Mouse (Mus musculus) mature B cell (primary cell): ENCODE results near the gene Tbc1d23.
"Not testable (repeated sequence)": the region's sequence is repeated elsewhere in the genome, so short reads cannot be mapped to it uniquely, and the experiment has no call there.

ENCODE experiments used
- in situ Hi-C: fragments of 300-500 bp; cut with MboI; formaldehyde crosslinking; loops from 2 replicates; pipeline ENCODE4 v1.14.3; 2019

Tbc1d23 gene

GRCm38 (mm10) chr16:57220361-57220760 lies 10.9 kb downstream of the Tbc1d23 start:
- in situ Hi-C loops, result no loop called here

DNA sequence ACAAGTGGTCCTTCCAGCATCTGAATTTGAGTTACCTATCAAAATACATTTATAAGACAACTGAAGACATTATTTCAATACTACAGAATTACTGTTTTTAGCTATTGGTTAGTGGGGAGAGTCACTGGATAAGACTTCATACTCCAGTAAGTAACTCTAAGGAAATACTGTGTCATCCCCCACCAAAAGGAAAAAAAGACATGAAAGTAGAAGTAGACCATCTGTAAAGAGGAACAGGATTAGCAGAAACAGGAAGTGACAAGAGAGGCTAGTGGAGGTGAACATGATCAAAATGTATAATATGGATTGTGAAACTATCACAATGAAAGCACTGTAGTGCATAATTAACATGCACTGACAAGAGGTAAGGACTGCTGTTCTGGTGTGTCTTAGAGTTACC lies 15.3 kb downstream of the Tbc1d23 start:
- in situ Hi-C loops, result no loop called here

DNA sequence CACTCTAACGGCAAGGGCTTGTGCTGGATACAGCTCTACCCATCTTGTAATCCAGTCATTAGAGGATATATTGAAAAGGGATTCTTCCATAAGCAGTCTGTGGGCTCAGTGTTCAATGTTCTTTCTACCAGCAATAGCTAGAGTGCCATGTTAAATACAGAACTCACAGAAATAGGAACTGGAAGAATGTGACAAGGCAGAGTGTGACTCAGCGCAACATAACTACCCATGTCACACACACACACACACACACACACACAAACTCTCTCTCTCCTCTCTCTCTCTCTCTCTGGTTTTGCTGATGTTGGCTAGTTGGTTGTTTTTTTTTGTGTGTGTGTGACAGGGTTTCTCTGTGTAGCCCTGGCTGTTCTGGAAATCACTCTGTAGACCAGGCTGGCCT lies 20.3 kb downstream of the Tbc1d23 start:
- in situ Hi-C loops, result no loop called here

- in situ Hi-C loops, result no loop called here
Observed at GRCm38 (mm10) chr16:57208342-57208741, 23.0 kb downstream of the Tbc1d23 start.

- in situ Hi-C loops, result no loop called here
Observed at GRCm38 (mm10) chr16:57197281-57197680, 34.0 kb downstream of the Tbc1d23 start.

GRCm38 (mm10) chr16:57196590-57196989 lies 34.7 kb downstream of the Tbc1d23 start:
- in situ Hi-C loops, result no loop called here

DNA sequence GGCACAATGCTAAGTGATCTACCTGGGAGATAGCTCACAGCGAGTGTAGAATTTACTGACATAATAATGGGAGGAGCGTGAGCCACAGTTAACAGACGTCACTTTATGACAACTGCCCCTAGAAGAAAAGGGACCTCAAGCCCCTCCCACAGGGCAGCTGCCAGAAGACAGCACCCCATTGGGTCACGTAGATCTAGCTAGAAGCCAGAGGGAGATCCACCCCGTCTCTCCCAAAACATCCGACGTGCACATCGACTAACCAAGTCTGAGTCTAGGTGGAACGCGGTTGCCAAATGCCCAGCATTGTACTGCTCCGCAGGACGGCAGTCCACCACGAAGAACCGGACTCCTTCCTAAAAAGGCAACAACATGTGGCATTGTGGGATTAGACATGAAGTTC lies 40.1 kb downstream of the Tbc1d23 start:
- in situ Hi-C loops, result no loop called here

DNA sequence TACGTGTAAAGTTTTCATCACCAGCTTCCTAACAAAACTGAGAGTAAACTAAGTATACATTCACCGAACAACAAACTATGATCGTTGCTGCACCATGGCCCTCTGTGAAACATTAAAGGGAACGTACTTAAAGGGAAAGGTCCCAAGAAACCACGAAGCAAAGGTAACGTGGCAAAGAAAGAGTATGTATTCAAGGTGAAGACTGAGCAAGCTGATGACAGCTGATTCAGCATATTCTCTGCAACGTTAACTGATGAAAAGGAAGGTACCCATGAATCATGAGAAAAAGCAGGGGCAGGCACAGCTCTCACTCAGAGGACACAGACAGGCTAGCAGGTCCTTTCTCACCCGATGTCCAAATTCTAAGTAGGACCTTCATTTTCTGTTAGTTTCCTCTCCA lies 40.9 kb downstream of the Tbc1d23 start:
- in situ Hi-C loops, result no loop called here

DNA sequence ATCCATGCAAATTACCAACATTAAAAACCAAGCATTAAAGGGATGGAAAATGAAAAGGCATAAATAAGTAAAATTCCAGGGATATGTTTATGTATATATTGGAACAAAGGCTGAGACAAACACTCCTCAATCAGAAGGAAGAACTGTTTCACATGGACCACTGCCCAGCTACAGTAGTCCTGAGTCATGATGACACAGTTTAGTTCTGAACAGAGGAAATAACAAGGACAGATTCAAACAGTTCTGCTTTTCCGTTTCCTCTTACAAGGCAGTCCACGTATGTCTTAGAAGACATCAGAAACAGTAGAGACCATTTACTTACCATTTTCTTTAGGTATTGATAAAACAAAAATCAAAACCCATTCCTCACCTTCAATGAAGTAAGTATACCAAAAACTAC lies 41.8 kb downstream of the Tbc1d23 start:
- in situ Hi-C loops, result no loop called here

GRCm38 (mm10) chr16:57186618-57187017 lies 44.7 kb downstream of the Tbc1d23 start:
- in situ Hi-C loops, result no loop called here

DNA sequence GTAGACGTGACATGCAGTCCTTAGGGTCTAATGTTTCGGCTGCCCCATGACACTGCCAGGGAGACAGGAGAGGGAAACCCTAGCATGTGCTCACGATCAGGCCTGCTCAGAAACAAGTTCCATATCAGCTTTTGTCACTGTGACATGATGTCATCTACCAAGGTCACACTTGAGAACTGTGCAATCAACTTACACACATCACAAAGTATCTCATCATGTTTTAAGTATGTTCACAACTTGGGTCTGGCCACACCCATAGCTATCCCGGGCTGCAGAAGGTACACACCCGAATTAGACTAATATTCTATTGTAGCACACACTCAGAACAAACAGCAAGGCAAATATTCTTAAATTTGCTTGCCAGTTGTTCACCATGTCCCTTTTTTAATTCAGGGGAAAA lies 49.3 kb downstream of the Tbc1d23 start:
- in situ Hi-C loops, result no loop called here

- in situ Hi-C loops, result no loop called here
Observed at GRCm38 (mm10) chr16:57181180-57181579, 50.1 kb downstream of the Tbc1d23 start.

- in situ Hi-C loops, result no loop called here
Observed at GRCm38 (mm10) chr16:57177664-57178063, 53.6 kb downstream of the Tbc1d23 start.

GRCm38 (mm10) chr16:57177254-57177653 lies 54.0 kb downstream of the Tbc1d23 start:
- in situ Hi-C loops, result no loop called here

DNA sequence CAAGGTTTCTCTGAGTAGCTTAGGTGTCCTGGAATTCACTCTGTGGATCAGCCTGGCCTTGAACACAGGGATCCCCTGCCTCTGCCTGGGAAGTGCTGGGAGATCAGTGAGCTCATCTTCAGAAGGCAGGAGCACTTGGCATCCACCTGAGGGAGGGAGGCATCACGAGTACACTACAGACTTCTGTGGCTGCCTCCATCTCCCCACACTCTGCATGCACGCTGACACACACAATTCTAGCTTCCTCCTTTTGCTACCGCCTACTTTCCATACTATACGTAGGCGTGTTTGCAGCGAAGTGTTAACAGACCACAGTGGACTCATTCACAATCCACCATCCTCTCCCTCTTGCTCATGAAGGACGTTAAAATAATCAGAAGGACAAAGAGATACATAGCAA lies 55.0 kb downstream of the Tbc1d23 start:
- in situ Hi-C loops, result no loop called here

DNA sequence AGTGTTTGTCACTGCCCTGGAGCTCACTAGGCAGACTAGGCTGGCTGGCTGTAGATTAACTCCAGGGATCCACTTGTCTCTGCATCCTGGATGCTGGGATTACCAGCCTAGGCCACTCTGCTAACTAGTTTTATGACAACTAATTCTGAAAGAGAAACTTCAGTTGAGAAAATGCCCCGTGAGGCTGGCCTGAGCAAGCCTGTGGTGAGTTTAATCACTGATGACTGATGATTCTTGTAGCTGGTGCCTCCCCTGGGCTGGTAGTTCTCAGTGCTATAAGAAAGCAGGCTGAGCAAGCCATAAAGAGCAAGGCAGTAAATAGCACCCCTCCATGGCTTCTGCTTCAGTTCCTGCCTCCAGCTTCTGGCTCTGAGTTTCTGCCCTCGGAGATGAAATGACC lies 55.6 kb downstream of the Tbc1d23 start:
- in situ Hi-C loops, result no loop called here

GRCm38 (mm10) chr16:57174480-57174879 lies 56.8 kb downstream of the Tbc1d23 start:
- in situ Hi-C loops, result not testable (repeated sequence)

GRCm38 (mm10) chr16:57171570-57171969 lies 59.7 kb downstream of the Tbc1d23 start:
- in situ Hi-C loops, result no loop called here

DNA sequence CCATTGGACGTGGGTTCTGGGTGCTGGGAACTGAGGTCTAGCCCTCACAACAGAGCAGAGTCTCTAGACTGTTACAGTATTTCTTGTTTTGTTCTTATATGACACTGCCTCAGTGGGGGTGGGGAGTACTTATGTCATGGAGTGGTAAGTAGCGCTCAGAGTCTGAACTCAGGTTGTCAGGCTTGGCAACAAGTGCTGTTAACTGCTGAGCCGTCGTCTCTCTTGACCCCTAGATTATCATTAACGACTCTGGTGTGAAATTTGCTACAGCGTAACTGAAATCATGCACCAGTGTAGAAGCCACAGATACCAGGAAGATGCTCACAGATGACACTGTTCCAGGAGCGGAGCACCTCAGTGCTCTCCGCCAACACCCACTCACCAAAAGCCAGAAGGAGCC lies 60.1 kb downstream of the Tbc1d23 start:
- in situ Hi-C loops, result no loop called here

DNA sequence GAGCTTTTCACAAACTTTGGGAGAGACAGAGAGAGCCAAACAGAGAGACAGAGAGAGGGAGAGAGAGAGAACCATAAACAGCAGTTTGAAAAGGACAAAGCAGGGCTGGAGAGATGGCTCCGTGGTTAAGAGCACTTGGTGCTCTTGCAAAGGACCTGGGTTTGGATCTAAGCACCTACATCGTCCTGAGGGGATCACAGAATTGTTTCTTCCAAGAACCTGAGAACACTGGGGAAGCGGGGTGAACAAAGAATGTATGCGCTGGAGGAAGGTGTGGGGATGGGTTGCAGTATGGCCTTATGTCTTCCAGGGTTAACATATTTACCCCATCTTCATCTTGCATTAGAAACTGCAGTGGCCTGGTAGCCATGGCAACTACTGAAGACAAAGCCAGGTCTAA lies 63.1 kb downstream of the Tbc1d23 start:
- in situ Hi-C loops, result no loop called here

DNA sequence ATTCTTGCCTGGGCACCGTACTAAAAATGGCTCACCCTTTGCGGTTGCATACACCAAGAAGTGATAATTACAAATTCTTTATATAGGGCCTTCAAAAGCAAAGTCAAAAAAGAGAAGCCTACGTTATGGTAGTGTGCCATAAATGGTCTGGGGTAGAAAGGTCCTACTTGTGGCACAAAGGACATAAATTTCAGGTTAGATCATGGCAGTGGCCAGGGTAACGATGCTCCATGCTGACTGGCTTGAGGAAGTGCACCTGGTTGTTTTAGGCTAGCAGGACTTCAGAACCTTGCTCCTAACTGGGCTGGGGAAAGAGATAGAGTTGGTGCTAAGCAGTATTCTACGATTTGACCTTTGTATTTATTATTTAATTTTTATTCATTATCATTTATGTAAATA lies 63.8 kb downstream of the Tbc1d23 start:
- in situ Hi-C loops, result no loop called here

DNA sequence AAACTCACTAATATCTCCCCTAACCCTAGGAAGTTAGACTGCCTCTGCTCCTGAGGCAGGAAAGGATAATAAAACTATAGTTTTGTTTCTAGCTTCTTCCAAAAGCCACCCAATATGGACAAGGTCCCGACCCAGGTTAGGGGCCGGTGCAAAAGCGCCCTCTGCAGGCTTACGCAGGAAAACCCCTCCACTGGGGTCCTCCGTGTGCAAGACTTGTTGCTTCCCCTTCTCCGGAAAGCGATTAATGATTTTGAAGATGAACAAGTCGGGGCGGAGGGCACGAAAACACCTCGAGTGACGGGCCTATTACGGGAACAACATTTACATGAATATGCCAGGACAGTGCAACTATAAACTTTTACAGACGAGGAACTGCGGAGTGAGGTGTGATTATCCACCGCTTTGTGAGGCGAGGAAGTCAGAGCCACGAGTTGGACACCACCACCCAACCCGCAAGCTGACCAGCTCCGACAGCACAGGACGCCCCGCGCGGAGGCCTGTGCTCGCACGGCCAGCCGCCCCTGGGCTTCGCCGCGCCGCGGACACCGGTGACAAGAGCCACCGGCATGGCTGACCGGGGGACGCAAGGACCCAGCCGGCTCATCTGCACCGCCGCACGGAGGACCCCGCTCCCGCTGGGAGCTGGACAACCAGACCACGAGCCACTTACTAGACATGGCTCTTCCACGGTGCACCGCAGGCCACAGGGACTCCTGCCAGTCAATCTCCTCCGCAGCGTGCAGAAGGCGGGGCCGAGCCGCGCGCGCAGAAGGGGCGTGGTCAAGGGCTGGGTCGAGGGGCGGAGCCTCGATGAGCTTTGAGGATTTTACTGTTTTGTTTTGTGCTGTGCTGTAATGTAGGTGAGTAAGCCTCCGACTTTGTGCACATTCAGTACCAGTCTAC lies 64.4 kb downstream of the Tbc1d23 start, which contains the start of gene Nit2:
Nit2 (minus strand) TSS at position 731 of the 903 bp plus-strand sequence.
- in situ Hi-C loops, result no loop called here

GRCm38 (mm10) chr16:57166086-57166485 lies 65.2 kb downstream of the Tbc1d23 start:
- in situ Hi-C loops, result no loop called here

DNA sequence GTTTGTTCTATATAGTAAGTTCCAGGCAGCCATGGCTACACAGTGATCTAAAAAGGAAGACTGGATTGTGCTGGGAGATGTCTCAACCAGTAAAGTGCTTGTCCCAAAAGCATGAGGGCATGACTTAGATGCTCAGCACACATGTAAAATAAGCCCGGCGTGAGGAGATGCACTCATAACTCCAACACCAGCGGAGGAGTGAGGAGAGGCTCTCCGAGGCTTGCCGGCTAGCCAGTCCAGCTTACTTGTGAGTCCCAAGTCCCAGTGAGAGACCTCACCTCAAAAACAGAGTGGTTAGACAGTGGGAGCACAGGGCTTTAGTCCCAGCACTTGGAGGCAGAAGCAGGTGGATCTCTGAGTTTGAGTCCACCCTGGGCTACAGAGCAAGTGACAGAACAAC lies 66.1 kb downstream of the Tbc1d23 start:
- in situ Hi-C loops, result no loop called here
